Mouse (Mus musculus): ENCODE results near the gene Gm20388. TPM values are rescaled to one million over a fixed set of nuclear protein-coding genes. Genes with fewer than 3 reads are reported as not detected.
A peak's percentile ranks its signal among the peaks of the same experiment; 100 is the strongest.

The Gm20388 gene
- polyA plus RNA-seq, 1 experiment from 2014 or later, result not detected

GRCm38 (mm10) chr8:121076555-121076954 is 1165.9 kb downstream of the Gm20388 start:
- H3K4me1 ChIP-seq (ENCODE audit: control insufficient read depth, insufficient read depth, low read length), result no peaks in the 10 kb centered on the region
- H3K4me3 ChIP-seq (ENCODE audit: low read length), result no peak overlapping the region
- no peak overlapping the region for H3K27ac ChIP-seq (ENCODE audit: low read depth, low read length)
- no peaks in the 10 kb centered on the region for H3K9me3 ChIP-seq (ENCODE audit: control insufficient read depth, low read length)
- no peaks in the 10 kb centered on the region for H3K36me3 ChIP-seq (ENCODE audit: control insufficient read depth, insufficient read depth, low read length)
- 3% methylated on average over 7 of the region's 7 CpGs for WGBS
- peaks cover 98% of the 10 kb centered on the region for H3K27me3 ChIP-seq (ENCODE audit: control insufficient read depth, insufficient read depth, low read length)
- no peak for ATAC-seq (ENCODE audit: low FRiP score, low TSS enrichment)
- no peak overlapping the region for H3K4me2 ChIP-seq (replicated peaks; ENCODE audit: low read depth, low read length)
- H3K9ac ChIP-seq (ENCODE audit: low read depth, low read length), result no peak overlapping the region

DNA sequence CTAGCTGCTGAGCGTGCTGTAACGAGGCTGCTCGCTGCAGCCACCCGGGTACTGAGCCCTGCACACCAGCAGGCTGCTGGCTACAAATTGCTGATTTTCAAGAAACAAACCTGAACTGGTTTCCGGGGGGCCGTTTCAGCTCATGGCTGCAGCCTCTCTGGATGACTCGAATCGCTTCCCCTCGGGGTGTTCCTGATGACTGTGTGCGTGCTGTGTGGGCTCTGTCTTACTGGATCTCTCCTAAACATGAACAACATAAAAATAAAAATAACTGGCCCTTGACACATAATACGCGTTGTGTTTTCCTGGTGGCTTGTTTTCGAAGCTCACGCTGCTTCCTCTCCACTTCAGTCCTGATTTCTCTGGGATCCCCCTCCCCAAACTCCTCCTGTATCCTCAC is 1168.1 kb downstream of the Gm20388 start:
- Histone ChIP-seq H3K27me3 (ENCODE audit: control insufficient read depth, insufficient read depth, low read length) (peaks cover 97% of the 10 kb centered on the region), H3K4me3 (ENCODE audit: low read length) (no peak overlapping the region)

GRCm38 (mm10) chr8:121079201-121079600 is 1168.6 kb downstream of the Gm20388 start:
- ATAC-seq (ENCODE audit: low FRiP score, low TSS enrichment), result no peak
- H3K4me2 ChIP-seq (replicated peaks; ENCODE audit: low read depth, low read length), result no peak overlapping the region

More for the DNA sequence above, 1168.1 kb downstream of the Gm20388 start:
- Histone ChIP-seq H3K9me3 (ENCODE audit: control insufficient read depth, low read length) (no peaks in the 10 kb centered on the region), H3K36me3 (ENCODE audit: control insufficient read depth, insufficient read depth, low read length) (no peaks in the 10 kb centered on the region), H3K27ac (ENCODE audit: low read depth, low read length) (no peak overlapping the region), H3K4me1 (ENCODE audit: control insufficient read depth, insufficient read depth, low read length) (peaks cover 6% of the 10 kb centered on the region; the same call in 1 of the 2 replicates), H3K4me2 (replicated peaks; ENCODE audit: low read depth, low read length) (no peak overlapping the region), H3K9ac (ENCODE audit: low read depth, low read length) (no peak overlapping the region)
- no peak for ATAC-seq (ENCODE audit: low FRiP score, low TSS enrichment)
- WGBS, result 2% methylated on average over 14 of the region's 14 CpGs

DNA sequence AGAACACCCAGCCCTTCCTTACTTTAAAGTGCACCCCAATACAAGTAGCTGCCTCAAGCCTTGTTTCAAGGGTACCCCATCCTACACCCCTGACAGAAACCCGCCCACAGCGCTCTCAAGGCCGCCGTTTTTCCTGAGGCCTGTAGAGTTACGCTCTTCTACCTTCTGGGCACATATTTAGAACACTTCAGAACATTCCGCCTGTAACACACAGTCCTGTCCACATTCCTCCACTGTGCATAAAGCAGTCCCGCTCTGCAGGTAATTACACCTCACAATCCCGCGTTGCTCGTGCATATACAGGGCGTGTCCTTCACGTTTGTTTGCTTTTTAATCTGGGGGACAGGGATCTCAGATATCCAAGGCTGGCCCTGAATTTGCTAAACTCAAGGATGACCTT is 1169.3 kb downstream of the Gm20388 start:
- Histone ChIP-seq H3K27ac (ENCODE audit: low read depth, low read length) (no peak overlapping the region), H3K4me1 (ENCODE audit: control insufficient read depth, insufficient read depth, low read length) (peaks cover 17% of the 10 kb centered on the region), H3K4me3 (ENCODE audit: low read length) (no peak overlapping the region), H3K9ac (ENCODE audit: low read depth, low read length) (no peak overlapping the region), H3K4me2 (replicated peaks; ENCODE audit: low read depth, low read length) (no peak overlapping the region), H3K27me3 (ENCODE audit: control insufficient read depth, insufficient read depth, low read length) (peaks cover 97% of the 10 kb centered on the region), H3K9me3 (ENCODE audit: control insufficient read depth, low read length) (no peaks in the 10 kb centered on the region), H3K36me3 (ENCODE audit: control insufficient read depth, insufficient read depth, low read length) (no peaks in the 10 kb centered on the region)
- 3% methylated on average over 12 of the region's 12 CpGs for WGBS
- ATAC-seq (ENCODE audit: low FRiP score, low TSS enrichment), result no peak

More at GRCm38 (mm10) chr8:121079201-121079600, 1168.6 kb downstream of the Gm20388 start:
- WGBS, result 2% methylated on average over 7 of the region's 7 CpGs
- no peak overlapping the region for H3K27ac ChIP-seq (ENCODE audit: low read depth, low read length)
- H3K4me3 ChIP-seq (ENCODE audit: low read length), result no peak overlapping the region
- H3K36me3 ChIP-seq (ENCODE audit: control insufficient read depth, insufficient read depth, low read length), result no peaks in the 10 kb centered on the region
- H3K27me3 ChIP-seq (ENCODE audit: control insufficient read depth, insufficient read depth, low read length), result peaks cover 97% of the 10 kb centered on the region
- no peak overlapping the region for H3K9ac ChIP-seq (ENCODE audit: low read depth, low read length)
- H3K9me3 ChIP-seq (ENCODE audit: control insufficient read depth, low read length), result no peaks in the 10 kb centered on the region
- H3K4me1 ChIP-seq (ENCODE audit: control insufficient read depth, insufficient read depth, low read length), result peaks cover 10% of the 10 kb centered on the region

DNA sequence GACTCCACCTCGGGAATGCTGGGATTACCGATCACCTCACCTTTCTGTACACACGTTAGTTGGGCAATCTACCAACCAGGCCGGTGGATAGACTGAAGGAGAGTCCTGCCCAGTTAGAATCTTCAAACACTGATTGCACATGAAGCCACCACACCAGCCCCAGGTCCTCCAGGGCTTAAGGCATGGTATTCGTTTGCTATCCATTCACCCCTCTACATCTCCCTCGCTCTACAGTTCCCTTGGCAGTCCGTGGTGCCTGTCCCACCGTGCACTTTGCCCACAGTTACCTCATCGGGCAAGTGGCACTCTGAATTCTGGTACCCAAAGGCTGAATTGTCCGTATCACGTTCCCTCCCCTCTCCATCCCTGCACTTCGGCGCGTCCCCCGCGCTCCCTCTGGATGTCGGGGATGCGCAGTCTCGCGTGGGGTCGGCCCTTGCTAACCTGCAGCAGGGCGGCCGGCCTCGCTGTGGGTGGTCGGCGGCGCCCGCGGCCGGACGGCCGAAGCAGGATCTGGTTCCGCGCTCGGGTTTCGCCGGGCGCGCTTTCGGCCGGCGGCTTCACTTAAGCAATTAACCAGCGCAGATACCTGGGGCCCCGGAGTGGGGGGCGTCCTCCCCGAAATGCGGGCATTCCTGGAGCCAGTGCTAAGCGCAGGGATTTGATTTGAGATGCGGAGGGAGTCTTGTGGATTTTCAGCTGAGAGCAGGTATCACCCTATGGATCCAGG is 1169.9 kb downstream of the Gm20388 start:
- Histone ChIP-seq H3K9me3 (ENCODE audit: control insufficient read depth, low read length) (no peaks in the 10 kb centered on the region), H3K9ac (ENCODE audit: low read depth, low read length) (no peak overlapping the region), H3K4me1 (ENCODE audit: control insufficient read depth, insufficient read depth, low read length) (peaks cover 18% of the 10 kb centered on the region), H3K4me3 (ENCODE audit: low read length) (0 out of 2 replicates have a peak overlapping the region, but pooled peaks have one; percentile 11), H3K27ac (ENCODE audit: low read depth, low read length) (no peak overlapping the region), H3K27me3 (ENCODE audit: control insufficient read depth, insufficient read depth, low read length) (peaks cover 97% of the 10 kb centered on the region), H3K36me3 (ENCODE audit: control insufficient read depth, insufficient read depth, low read length) (no peaks in the 10 kb centered on the region), H3K4me2 (replicated peaks; ENCODE audit: low read depth, low read length) (peak overlapping the region; percentile 18; the same call in 1 of the 2 replicates)
- no peak for ATAC-seq (ENCODE audit: low FRiP score, low TSS enrichment)
- WGBS, result under 1% methylated on average over 49 of the region's 49 CpGs

DNA sequence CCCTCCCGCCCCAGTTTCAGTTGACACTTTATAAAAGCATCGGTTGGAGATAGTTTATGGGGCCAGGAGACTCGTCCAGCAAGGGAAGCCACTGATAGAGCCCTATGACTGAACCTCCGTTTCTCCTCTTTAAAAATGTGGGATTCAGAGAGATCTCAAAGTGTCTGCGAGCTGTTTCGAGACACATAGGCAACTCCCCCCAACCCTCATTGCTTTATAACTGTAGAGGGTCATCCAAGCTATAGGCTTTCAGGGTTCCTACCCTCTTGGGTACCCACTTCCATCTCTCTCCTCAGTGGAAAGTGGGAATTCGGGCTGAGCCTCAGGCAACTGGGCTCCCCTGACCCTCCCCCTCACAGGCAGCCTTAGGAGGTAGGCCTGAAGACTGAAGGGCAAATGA is 1170.8 kb downstream of the Gm20388 start:
- peaks cover 18% of the 10 kb centered on the region for H3K4me1 ChIP-seq (ENCODE audit: control insufficient read depth, insufficient read depth, low read length)
- H3K4me3 ChIP-seq (ENCODE audit: low read length), result no peak overlapping the region
- no peak overlapping the region for H3K27ac ChIP-seq (ENCODE audit: low read depth, low read length)
- H3K27me3 ChIP-seq (ENCODE audit: control insufficient read depth, insufficient read depth, low read length), result peaks cover 97% of the 10 kb centered on the region
- 1% methylated on average over 7 of the region's 7 CpGs for WGBS
- no peaks in the 10 kb centered on the region for H3K9me3 ChIP-seq (ENCODE audit: control insufficient read depth, low read length)
- no peak for ATAC-seq (ENCODE audit: low FRiP score, low TSS enrichment)
- H3K9ac ChIP-seq (ENCODE audit: low read depth, low read length), result no peak overlapping the region
- H3K4me2 ChIP-seq (replicated peaks; ENCODE audit: low read depth, low read length), result no peak overlapping the region
- no peaks in the 10 kb centered on the region for H3K36me3 ChIP-seq (ENCODE audit: control insufficient read depth, insufficient read depth, low read length)

DNA sequence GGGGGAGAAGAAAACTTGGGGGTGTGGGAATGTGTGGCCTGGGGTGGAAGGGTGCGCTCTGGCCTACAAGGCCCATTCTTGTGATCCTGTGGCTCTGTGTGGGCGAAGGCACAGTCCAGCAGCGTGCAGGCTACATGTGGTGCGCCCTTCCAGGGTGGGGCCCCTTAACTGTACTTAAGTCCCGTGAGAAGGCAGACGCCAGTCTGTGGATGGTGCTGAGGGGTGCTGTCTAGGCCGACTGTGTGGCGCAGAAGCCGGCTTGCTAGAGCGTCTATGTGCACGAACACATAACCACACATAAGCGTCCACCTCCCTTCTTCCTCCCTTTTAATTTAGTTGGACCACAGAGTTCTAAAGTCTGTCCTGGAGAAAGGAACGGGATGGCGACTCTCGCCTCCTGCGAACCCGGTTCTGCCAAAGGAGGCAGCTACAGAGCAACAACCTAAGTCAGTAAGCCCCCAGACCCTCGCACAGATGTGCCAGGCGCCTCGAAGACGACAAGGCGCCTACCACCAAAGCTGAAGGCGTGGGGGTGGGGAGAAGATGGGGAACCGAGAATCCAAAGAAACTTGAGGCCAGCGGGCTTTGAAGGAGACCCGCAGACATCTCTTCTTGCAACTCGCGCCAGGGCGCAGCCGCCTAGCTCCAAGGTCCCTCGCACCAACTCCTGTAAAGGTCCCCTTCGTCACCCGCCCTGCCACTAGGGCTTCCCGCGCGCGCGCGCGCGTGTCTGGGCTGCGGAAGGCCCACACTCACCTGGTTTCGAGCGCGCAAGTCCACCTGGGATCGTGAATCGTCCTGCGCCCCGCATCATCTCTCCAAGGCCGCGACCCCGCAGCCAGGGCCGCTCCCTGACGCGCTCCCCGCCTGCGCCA is 1171.8 kb downstream of the Gm20388 start:
- ATAC-seq (ENCODE audit: low FRiP score, low TSS enrichment), result no peak
- no peak overlapping the region for H3K27ac ChIP-seq (ENCODE audit: low read depth, low read length)
- H3K27me3 ChIP-seq (ENCODE audit: control insufficient read depth, insufficient read depth, low read length), result peaks cover 97% of the 10 kb centered on the region
- H3K9me3 ChIP-seq (ENCODE audit: control insufficient read depth, low read length), result no peaks in the 10 kb centered on the region
- H3K9ac ChIP-seq (ENCODE audit: low read depth, low read length), result no peak overlapping the region
- H3K4me3 ChIP-seq (ENCODE audit: low read length), result peak overlapping the region; percentile 56
- H3K4me2 ChIP-seq (replicated peaks; ENCODE audit: low read depth, low read length), result peak overlapping the region; percentile 97
- H3K36me3 ChIP-seq (ENCODE audit: control insufficient read depth, insufficient read depth, low read length), result no peaks in the 10 kb centered on the region
- 2% methylated on average over 57 of the region's 57 CpGs for WGBS
- H3K4me1 ChIP-seq (ENCODE audit: control insufficient read depth, insufficient read depth, low read length), result peaks cover 18% of the 10 kb centered on the region

GRCm38 (mm10) chr8:121083093-121083935 is 1172.7 kb downstream of the Gm20388 start:
- peak overlapping the region; percentile 35 for H3K9ac ChIP-seq (ENCODE audit: low read depth, low read length)

More at GRCm38 (mm10) chr8:121083093-121083935, 1172.7 kb downstream of the Gm20388 start:
- Histone ChIP-seq H3K27me3 (ENCODE audit: control insufficient read depth, insufficient read depth, low read length) (peaks cover 98% of the 10 kb centered on the region), H3K9me3 (ENCODE audit: control insufficient read depth, low read length) (no peaks in the 10 kb centered on the region), H3K4me2 (replicated peaks; ENCODE audit: low read depth, low read length) (peak overlapping the region; percentile 97), H3K4me3 (ENCODE audit: low read length) (peak overlapping the region; percentile 56), H3K4me1 (ENCODE audit: control insufficient read depth, insufficient read depth, low read length) (peaks cover 18% of the 10 kb centered on the region), H3K36me3 (ENCODE audit: control insufficient read depth, insufficient read depth, low read length) (no peaks in the 10 kb centered on the region), H3K27ac (ENCODE audit: low read depth, low read length) (no peak overlapping the region)
- ATAC-seq (ENCODE audit: low FRiP score, low TSS enrichment), result peak; percentile 77
- under 1% methylated on average over 83 of the region's 89 CpGs for WGBS
